Mouse (Mus musculus) ES-E14 (cell line): Measurements from ENCODE around the gene Bbox1. TPM values are rescaled to one million over a fixed set of nuclear protein-coding genes. Genes with fewer than 3 reads are reported as not detected.

Source experiments
- DNase-seq: peaks from one replicate; pipeline ENCODE4 v3.0.0-alpha.2; 2013; ENCODE audit warnings: low read depth, low spot score
- H3K27ac ChIP-seq: 2 replicates; pipeline ENCODE4 v1.5.1; 2012; ENCODE audit warnings: low read depth, mild to moderate bottlenecking, low read length, moderate library complexity, mixed read lengths; ENCODE audit not compliant: poor library complexity, insufficient read depth, severe bottlenecking
- H3K36me3 ChIP-seq: 2 replicates; pipeline ENCODE4 v1.6.1; 2012; ENCODE audit warnings: mild to moderate bottlenecking, low read length, moderate library complexity, mixed read lengths; ENCODE audit not compliant: control insufficient read depth, poor library complexity, insufficient read depth, severe bottlenecking
- H3K4me1 ChIP-seq, 2 experiments: fragments of 150-350 bp in 1 of 2; sonication (generic) in 1 of 2; 2 replicates each; pipeline ENCODE4 v1.6.1; 2012; ENCODE audit warnings: low read length in 2 of 2, mild to moderate bottlenecking in 1 of 2, mixed read lengths in 1 of 2; ENCODE audit not compliant: control insufficient read depth in 2 of 2, insufficient read depth in 2 of 2, poor library complexity in 1 of 2
- H3K4me3 ChIP-seq, 2 experiments: fragments of 150-350 bp in 1 of 2; sonication (generic) in 1 of 2; 2 replicates each; pipeline ENCODE4 v1.5.1; 2012; ENCODE audit warnings: low read length in 2 of 2, low read depth in 1 of 2, mild to moderate bottlenecking in 1 of 2, mixed read lengths in 1 of 2; ENCODE audit not compliant: insufficient read depth in 1 of 2, poor library complexity in 1 of 2, severe bottlenecking in 1 of 2
- H3K9ac ChIP-seq: 2 replicates; pipeline ENCODE4 v1.6.1; 2012; ENCODE audit warnings: low read depth, mild to moderate bottlenecking, low read length, mixed read lengths; ENCODE audit not compliant: poor library complexity, insufficient read depth, severe bottlenecking
- H3K9me3 ChIP-seq: fragments of 150-350 bp; sonication (generic); 2 replicates; pipeline ENCODE4 v1.6.1; 2012; ENCODE audit warnings: low read depth, mild to moderate bottlenecking, low read length; ENCODE audit not compliant: control insufficient read depth, insufficient read depth
- CHD2 ChIP-seq: IDR thresholded peaks from 2 replicates; pipeline ENCODE4 v1.6.1; 2014; ENCODE audit warnings: mild to moderate bottlenecking, low read depth, low read length, inconsistent platforms
- HCFC1 ChIP-seq: IDR thresholded peaks from 2 replicates; pipeline ENCODE4 v1.6.1; 2012; ENCODE audit warnings: low read length, inconsistent platforms, borderline replicate concordance; ENCODE audit not compliant: insufficient read depth
- MAFK ChIP-seq: IDR thresholded peaks from 2 replicates; pipeline ENCODE4 v1.6.1; 2014; ENCODE audit warnings: mild to moderate bottlenecking, low read depth, low read length, inconsistent platforms; ENCODE audit not compliant: insufficient read depth
- ZC3H11A ChIP-seq: IDR thresholded peaks from 2 replicates; pipeline ENCODE4 v1.6.1; 2012; ENCODE audit warnings: low read depth, mild to moderate bottlenecking, inconsistent platforms, low read length, borderline replicate concordance
- ZNF384 ChIP-seq: IDR thresholded peaks from 2 replicates; pipeline ENCODE4 v1.6.1; 2012; ENCODE audit warnings: low read depth, low read length, inconsistent platforms
- in situ Hi-C, 2 experiments: fragments of 600-800 bp; cut with MboI; formaldehyde crosslinking; loops; one replicate each; pipeline ENCODE4 v1.15.1; 2025; ENCODE audit warnings: low sequenced_read_pairs in 2 of 2, inconsistent platforms in 1 of 2; ENCODE audit not compliant: unreplicated experiment in 2 of 2
- total RNA-seq: library from RNA; depleted of rRNA; stranded (reverse); fragments of 300-350 nt; gene quantifications from 2 replicates; pipeline ENCODE4 v1.2.3, GENCODE M21; 2012; rRNA removed

Bbox1 gene
- total RNA-seq: not detected in 2 replicates

DNA sequence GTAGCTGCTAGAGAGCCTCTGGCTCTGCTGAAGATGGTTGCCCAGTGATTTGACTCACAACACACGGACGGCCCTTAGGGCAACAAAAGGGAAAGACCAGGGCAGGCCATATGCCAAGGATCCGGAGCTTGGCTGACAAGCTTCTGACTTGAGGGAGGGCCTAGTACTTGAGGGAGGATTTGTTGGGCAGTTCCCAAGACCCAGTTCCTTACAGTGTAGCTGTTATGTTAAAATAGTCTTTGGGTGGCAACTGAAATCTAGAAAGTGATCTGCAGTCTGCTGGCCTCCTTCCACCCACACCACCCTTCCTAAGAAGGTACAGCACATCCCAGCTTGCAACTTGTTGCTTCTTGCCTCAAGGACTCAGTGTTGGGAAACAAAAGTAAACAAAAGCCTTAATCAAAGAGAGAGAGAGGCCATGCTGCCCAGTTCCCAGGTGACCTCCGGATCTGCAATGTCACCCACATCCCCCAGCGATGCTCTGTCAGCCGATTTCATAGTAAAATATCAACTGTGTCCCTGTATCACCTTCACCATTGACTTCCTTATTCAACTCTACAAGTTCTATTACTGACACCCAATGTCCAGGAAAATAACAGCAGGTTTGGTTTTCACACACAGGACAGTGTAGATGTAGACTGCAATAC is at the start of gene Bbox1:
Gene Bbox1 (minus strand): TSS at position 52 of the 647 bp plus-strand sequence.
- Histone ChIP-seq H3K9me3 (no peaks in the 10 kb centered on the region), H3K27ac (no peak within 1 kb of the TSS), H3K9ac (no peak within 1 kb of the TSS), H3K4me1 (no peaks in the 10 kb centered on the region), H3K36me3 (no peaks in the 10 kb centered on the region), H3K4me3 (no peak within 1 kb of the TSS)
- in situ Hi-C loops: no loop called here
- TF ChIP-seq CHD2 (no peak), MAFK (no peak), HCFC1 (no peak), ZNF384 (no peak), ZC3H11A (no peak)
- no peak for DNase-seq

DNA sequence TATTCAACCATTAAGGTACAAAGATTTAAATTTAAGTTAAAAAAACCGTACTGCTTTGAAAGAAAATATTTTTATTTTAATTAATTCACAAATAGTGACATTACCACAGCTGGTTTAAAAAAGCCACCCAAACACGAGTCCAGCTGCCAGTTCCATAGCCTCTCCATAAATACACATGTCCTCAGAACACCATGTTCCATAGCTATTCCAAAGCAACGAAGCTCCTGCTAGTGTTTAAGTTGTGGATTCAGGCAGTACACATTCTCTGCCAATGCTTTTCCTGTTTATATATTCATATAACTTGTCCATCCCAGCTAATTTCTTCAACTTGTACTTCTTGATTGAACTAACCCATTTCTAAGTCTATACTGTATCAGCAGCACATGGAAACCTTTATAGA is 49.5 kb upstream of the Bbox1 start:
- no peak overlapping the region for H3K27ac ChIP-seq

DNA sequence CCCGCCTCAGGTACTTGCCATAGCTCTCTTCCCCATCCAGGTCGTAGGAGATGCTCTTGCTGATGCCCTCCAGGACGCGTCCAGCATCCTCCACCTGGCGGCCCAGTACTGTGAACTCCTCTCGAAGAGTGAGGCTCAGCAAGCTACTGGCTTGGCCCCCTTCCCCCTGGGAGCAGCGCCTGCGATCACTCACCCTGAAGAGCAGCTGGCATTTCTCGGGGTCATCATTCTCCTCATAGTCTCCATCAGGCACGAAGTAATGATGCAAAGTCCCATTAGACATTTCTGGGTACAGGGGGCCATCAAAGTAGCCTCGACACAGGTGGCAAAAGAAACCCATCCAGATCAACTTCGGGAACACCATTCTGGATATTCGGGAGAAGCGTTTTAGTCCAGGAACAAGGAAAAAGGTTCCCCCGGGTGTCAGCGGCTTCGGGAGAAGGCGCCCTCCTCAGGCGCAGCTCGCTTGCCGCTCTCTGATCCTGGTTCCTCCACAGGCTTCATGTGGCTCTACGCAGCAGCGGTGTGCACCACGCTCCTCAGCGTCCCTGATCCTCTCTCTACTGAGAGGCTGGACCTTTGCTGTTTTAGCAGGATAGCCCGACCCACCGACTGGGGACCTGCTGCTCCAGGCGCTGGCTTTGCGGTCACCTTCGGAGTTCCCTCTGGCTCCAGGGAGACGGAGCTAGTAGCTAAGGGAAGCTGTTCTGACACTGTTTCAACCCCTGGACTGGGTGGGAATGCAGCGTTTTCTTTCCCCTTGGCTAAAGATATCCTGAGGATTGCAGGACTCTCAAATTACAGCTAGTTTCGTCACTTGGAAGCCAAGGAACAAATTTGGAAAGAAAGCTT is 48.3 kb upstream of the Bbox1 start, which contains the start of gene Fibin:
Gene Fibin (minus strand): TSS at position 752 of the 852 bp plus-strand sequence.
- Histone ChIP-seq H3K9me3 (no peaks in the 10 kb centered on the region), H3K4me3 (peak within 1 kb of the TSS; percentile 13 to 59; a peak in 3 of 4 replicates), H3K4me1 (no peaks in the 10 kb centered on the region; a peak in 1 of 4 replicates), H3K9ac (peak within 1 kb of the TSS; percentile 3; the same call in 1 of the 2 replicates), H3K36me3 (no peaks in the 10 kb centered on the region), H3K27ac (no peak within 1 kb of the TSS)
- no peak for DNase-seq
- TF ChIP-seq MAFK (no peak), CHD2 (no peak), HCFC1 (no peak), ZNF384 (no peak)
- in situ Hi-C loops: loop anchor here in 1 of 2 experiments (25.0 kb wide), 1 partner anchor 475 kb away; the partner anchor contains the start of gene Lin7c

More for the DNA sequence above, 49.5 kb upstream of the Bbox1 start:
- H3K4me1 ChIP-seq: no peaks in the 10 kb centered on the region; a peak in 1 of 4 replicates
- H3K9ac ChIP-seq: no peak overlapping the region
- no peaks in the 10 kb centered on the region for H3K9me3 ChIP-seq
- DNase-seq: no peak
- no peak for TF ChIP-seq HCFC1
- TF ChIP-seq ZC3H11A: no peak
- no peak for TF ChIP-seq CHD2
- TF ChIP-seq MAFK: no peak
- no peak for TF ChIP-seq ZNF384
- in situ Hi-C loops: loop anchor here in 1 of 2 experiments (25.0 kb wide), 1 partner anchor 477 kb away; the partner anchor contains the start of gene Lin7c
- H3K36me3 ChIP-seq: no peaks in the 10 kb centered on the region
- no peak overlapping the region for H3K4me3 ChIP-seq

DNA sequence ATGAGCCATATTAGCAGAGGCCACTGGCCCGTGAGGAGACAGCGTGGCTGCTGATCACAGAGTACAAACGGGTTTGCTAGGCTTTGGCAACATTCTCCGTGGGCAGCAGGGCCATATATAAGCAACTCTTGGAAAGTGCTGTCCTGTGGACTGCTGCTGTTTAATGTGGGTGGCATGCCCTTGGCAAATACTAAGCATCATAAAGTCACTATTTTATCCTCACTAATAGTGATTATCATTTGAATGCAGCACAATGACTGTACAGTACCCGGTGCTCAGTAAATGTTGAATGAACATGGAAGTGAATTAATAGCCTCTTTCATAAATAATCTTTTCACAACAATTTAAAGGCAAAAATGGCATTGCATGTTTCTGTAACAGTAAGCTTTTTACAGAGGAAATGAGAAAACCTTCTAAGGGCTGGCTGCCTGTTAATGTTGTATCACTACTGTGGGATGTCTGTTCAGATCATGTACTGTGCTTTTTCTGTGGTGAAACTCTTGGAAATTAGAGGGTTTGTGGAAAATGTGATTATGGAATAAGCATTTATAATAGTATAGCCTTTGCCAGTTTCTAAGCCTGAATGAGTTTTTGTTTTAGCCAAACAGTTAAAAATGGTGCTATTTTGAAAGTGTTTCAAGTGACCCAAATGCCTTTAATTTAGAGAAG is 39.1 kb upstream of the Bbox1 start:
- in situ Hi-C loops: loop anchor here in 1 of 2 experiments (25.0 kb wide), 1 partner anchor 466 kb away; the partner anchor contains the start of gene Lin7c
- no peaks in the 10 kb centered on the region for H3K9me3 ChIP-seq
- H3K4me1 ChIP-seq: no peaks in the 10 kb centered on the region
- H3K4me3 ChIP-seq: no peak overlapping the region
- no peak overlapping the region for H3K27ac ChIP-seq
- H3K36me3 ChIP-seq: no peaks in the 10 kb centered on the region
- H3K9ac ChIP-seq: no peak overlapping the region
- no peak for DNase-seq
- TF ChIP-seq CHD2 (no peak), HCFC1 (no peak), ZC3H11A (no peak), ZNF384 (no peak), MAFK (no peak)
